Mouse (Mus musculus): ENCODE results near the gene Ttc32. TPM values are rescaled to one million over a fixed set of nuclear protein-coding genes. Genes with fewer than 3 reads are reported as not detected.
A peak's percentile ranks its signal among the peaks of the same experiment; 100 is the strongest.
"Not testable (repeated sequence)": the region's sequence is repeated elsewhere in the genome, so short reads cannot be mapped to it uniquely, and the experiment has no call there.

Gene Ttc32
- polyA plus RNA-seq (2012; rRNA removed) = 8.9 and 10.3 TPM in 2 replicates

- peak; percentile 68 for DNase-seq (ENCODE audit: low read depth)
These were observed at the start of gene Ttc32 for GRCm38 (mm10) chr12:9029888-9030723. Gene Ttc32, plus strand, starts transcription at chr12:9029997.

GRCm38 (mm10) chr12:8993231-8993630 lies 36.6 kb upstream of the Ttc32 start:
- DNase-seq (ENCODE audit: low read depth) = no peak

GRCm38 (mm10) chr12:8998318-8998717 lies 31.5 kb upstream of the Ttc32 start:
- DNase-seq (ENCODE audit: low read depth) = no peak

- DNase-seq (ENCODE audit: low read depth) = peak; percentile 13
These were observed 27.7 kb upstream of the Ttc32 start for GRCm38 (mm10) chr12:9002038-9002648.

- DNase-seq (ENCODE audit: low read depth) = no peak
These were observed 22.7 kb upstream of the Ttc32 start for GRCm38 (mm10) chr12:9007146-9007545.

- no peak for DNase-seq (ENCODE audit: low read depth)
These were observed 22.0 kb upstream of the Ttc32 start for GRCm38 (mm10) chr12:9007811-9008210.

- no peak for DNase-seq (ENCODE audit: low read depth)
These were observed 19.5 kb upstream of the Ttc32 start for GRCm38 (mm10) chr12:9010311-9010710.

GRCm38 (mm10) chr12:9016376-9016775 lies 13.4 kb upstream of the Ttc32 start:
- DNase-seq (ENCODE audit: low read depth) = no peak

GRCm38 (mm10) chr12:9020431-9020830 lies 9.4 kb upstream of the Ttc32 start:
- no peak for DNase-seq (ENCODE audit: low read depth)

- DNase-seq (ENCODE audit: low read depth) = no peak
These were observed 8.8 kb upstream of the Ttc32 start for GRCm38 (mm10) chr12:9020986-9021385.

- DNase-seq (ENCODE audit: low read depth) = no peak
These were observed 6.8 kb upstream of the Ttc32 start for GRCm38 (mm10) chr12:9023031-9023430.

- no peak for DNase-seq (ENCODE audit: low read depth)
These were observed 5.7 kb upstream of the Ttc32 start for GRCm38 (mm10) chr12:9024071-9024470.

GRCm38 (mm10) chr12:9024736-9025135 lies 5.1 kb upstream of the Ttc32 start:
- no peak for DNase-seq (ENCODE audit: low read depth)

- no peak for DNase-seq (ENCODE audit: low read depth)
These were observed 3.0 kb upstream of the Ttc32 start for GRCm38 (mm10) chr12:9026843-9027242.

GRCm38 (mm10) chr12:9028816-9029215 lies 981 bp upstream of the Ttc32 start:
- not testable (repeated sequence) for DNase-seq (ENCODE audit: low read depth)

GRCm38 (mm10) chr12:9029506-9029887 lies 300 bp upstream of the Ttc32 start:
- no peak for DNase-seq (ENCODE audit: low read depth)

- no peak for DNase-seq (ENCODE audit: low read depth)
These were observed 1.4 kb downstream of the Ttc32 start for GRCm38 (mm10) chr12:9031166-9031565.

- DNase-seq (ENCODE audit: low read depth) = no peak
These were observed 3.3 kb downstream of the Ttc32 start for GRCm38 (mm10) chr12:9033140-9033539.

GRCm38 (mm10) chr12:9036409-9036808 lies 6.6 kb downstream of the Ttc32 start:
- no peak for DNase-seq (ENCODE audit: low read depth)

- no peak for DNase-seq (ENCODE audit: low read depth)
These were observed 10.4 kb downstream of the Ttc32 start for GRCm38 (mm10) chr12:9040177-9040576.

- no peak for DNase-seq (ENCODE audit: low read depth)
These were observed 10.9 kb downstream of the Ttc32 start for GRCm38 (mm10) chr12:9040686-9041085.

- DNase-seq (ENCODE audit: low read depth) = no peak
These were observed 12.5 kb downstream of the Ttc32 start for GRCm38 (mm10) chr12:9042316-9042715.

- no peak for DNase-seq (ENCODE audit: low read depth)
These were observed 13.0 kb downstream of the Ttc32 start for GRCm38 (mm10) chr12:9042759-9043158.
